Mouse (Mus musculus) spleen, postnatal 14 days (tissue): ENCODE results near the gene Pkd1l3.

Source experiments
- DNase-seq, 2 experiments: peaks; one replicate each; pipeline ENCODE4 v3.0.0; 2021 to 2022; ENCODE audit warnings: low spot score in 2 of 2

Gene Pkd1l3

GRCm38 (mm10) chr8:109698477-109698876, 84.2 kb downstream of the Pkd1l3 start:
- DNase-seq, result no peak

- DNase-seq, result peak in 1 of 2 experiments; percentile 9
Measured at GRCm38 (mm10) chr8:109704565-109705319, 90.4 kb downstream of the Pkd1l3 start.

- peak; percentile 91 for DNase-seq
Measured at GRCm38 (mm10) chr8:109705320-109706075, 91.2 kb downstream of the Pkd1l3 start, which contains the start of gene Zfp821. TSS of gene Zfp821 (plus strand) at chr8:109705546.

GRCm38 (mm10) chr8:109706076-109706873, 92.0 kb downstream of the Pkd1l3 start:
- DNase-seq, result peak in 1 of 2 experiments; percentile 13

- DNase-seq, result peak; percentile 78 to 87
Measured at GRCm38 (mm10) chr8:109706874-109707237, 92.5 kb downstream of the Pkd1l3 start.

- no peak for DNase-seq
Measured at GRCm38 (mm10) chr8:109707921-109708320, 93.6 kb downstream of the Pkd1l3 start.

GRCm38 (mm10) chr8:109712521-109712920, 98.2 kb downstream of the Pkd1l3 start:
- no peak for DNase-seq

GRCm38 (mm10) chr8:109714961-109715360, 100.6 kb downstream of the Pkd1l3 start:
- DNase-seq, result no peak
